Mouse (Mus musculus) splenic B cell, adult 2 months (primary cell): ENCODE data around the gene Gm20807.
"Not testable (repeated sequence)": the region's sequence is repeated elsewhere in the genome, so short reads cannot be mapped to it uniquely, and the experiment has no call there.

Experiments
- DNase-seq: peaks from one replicate; pipeline ENCODE4 v3.0.0-alpha.2; 2011; ENCODE audit warnings: low read depth, low spot score
- H3K27me3 ChIP-seq: 2 replicates; pipeline ENCODE4 v1.6.1; 2012; ENCODE audit warnings: mild to moderate bottlenecking, low read length, moderate library complexity, mixed read lengths; ENCODE audit not compliant: control insufficient read depth, poor library complexity, insufficient read depth, severe bottlenecking
- H3K36me3 ChIP-seq: 2 replicates; pipeline ENCODE4 v1.6.1; 2012; ENCODE audit warnings: mild to moderate bottlenecking, low read length, moderate library complexity, mixed read lengths; ENCODE audit not compliant: control insufficient read depth, poor library complexity, insufficient read depth, severe bottlenecking

Gm20807 gene

DNA sequence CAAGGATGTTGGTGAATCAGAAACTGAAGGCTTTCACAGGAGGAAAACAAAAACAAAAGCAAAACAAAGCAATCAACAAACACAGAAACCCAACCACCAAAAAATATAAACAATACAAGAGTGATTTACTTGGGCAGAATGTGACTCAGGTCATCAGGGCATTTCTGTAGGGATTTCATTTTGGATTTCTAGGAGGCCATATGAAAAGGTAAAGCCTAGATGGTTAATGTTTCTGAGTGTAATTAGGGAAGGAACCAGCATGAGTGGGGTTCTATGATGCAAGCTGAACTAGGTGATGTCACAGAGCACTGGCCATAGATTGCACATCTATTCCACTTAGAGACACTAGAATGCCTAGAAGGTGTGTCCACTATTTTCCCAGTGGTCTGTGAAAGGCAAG, at the start of gene Gm20807:
Gm20807 (plus strand) TSS at position 301 of the 400 bp plus-strand sequence.
- not testable (repeated sequence) for DNase-seq, H3K36me3 ChIP-seq, H3K27me3 ChIP-seq
